ENCODE assay signal across 19 mouse cellular contexts in genomic region chr10:14475641-14476040, GRCm38 (mm10).
"Had no signal": no experiment of that assay in that cellular context is flagged by ENCODE, and none has a peak within 500 bp of the region (broad histone marks: within the 10 kb centered on the region; RNA-seq: fewer than 3 reads in every experiment).

No protein-coding gene starts in this region.

- H3K27ac ChIP-seq: intestine, embryonic 15.5 days; kidney, embryonic 15.5 days; left cerebral cortex, adult 2 months; liver, embryonic 13.5 days; midbrain, embryonic 12.5 days; midbrain, embryonic 15.5 days; neural tube, embryonic 12.5 days; neural tube, embryonic 15.5 days; stomach, postnatal 0 days had no signal

- H3K27me3 ChIP-seq: intestine, embryonic 15.5 days; kidney, embryonic 15.5 days; liver, embryonic 13.5 days; midbrain, embryonic 12.5 days; midbrain, embryonic 15.5 days; neural tube, embryonic 12.5 days; neural tube, embryonic 15.5 days had no signal

- H3K4me3 ChIP-seq: intestine, embryonic 15.5 days; kidney, embryonic 15.5 days; left cerebral cortex, adult 2 months; liver, embryonic 13.5 days; midbrain, embryonic 12.5 days; midbrain, embryonic 15.5 days; neural tube, embryonic 12.5 days; neural tube, embryonic 15.5 days had no signal

- H3K4me2 ChIP-seq: intestine, embryonic 15.5 days; kidney, embryonic 15.5 days; liver, embryonic 13.5 days; midbrain, embryonic 12.5 days; midbrain, embryonic 15.5 days; neural tube, embryonic 12.5 days; neural tube, embryonic 15.5 days had no signal

- DNase-seq: kidney, adult 11 months; kidney, adult 8-10 months; kidney, postnatal 10 days; kidney, postnatal 36 days; layer of hippocampus, postnatal 36 days; liver, embryonic 13.5 days; right cerebral cortex, adult 18-20 months; right cerebral cortex, postnatal 14 days; right cerebral cortex, postnatal 4 days; thymus, adult 2 months; thymus, postnatal 25 days had no signal

- H3K9ac ChIP-seq: intestine, embryonic 15.5 days; kidney, embryonic 15.5 days; liver, embryonic 13.5 days; midbrain, embryonic 12.5 days; midbrain, embryonic 15.5 days; neural tube, embryonic 12.5 days; neural tube, embryonic 15.5 days had no signal

- H3K9me3 ChIP-seq: intestine, embryonic 15.5 days; kidney, embryonic 15.5 days; liver, embryonic 13.5 days; midbrain, embryonic 12.5 days; midbrain, embryonic 15.5 days; neural tube, embryonic 12.5 days; neural tube, embryonic 15.5 days had no signal

- ATAC-seq: intestine, embryonic 15.5 days; midbrain, embryonic 15.5 days had no signal

- H3K4me1 ChIP-seq: intestine, embryonic 15.5 days; liver, embryonic 13.5 days; midbrain, embryonic 12.5 days; midbrain, embryonic 15.5 days; neural tube, embryonic 12.5 days; neural tube, embryonic 15.5 days had no signal

- H3K36me3 ChIP-seq: intestine, embryonic 15.5 days; kidney, embryonic 15.5 days; liver, embryonic 13.5 days; midbrain, embryonic 12.5 days; midbrain, embryonic 15.5 days; neural tube, embryonic 12.5 days; neural tube, embryonic 15.5 days had no signal
